Mouse (Mus musculus) bone marrow, adult 2 months (tissue): ENCODE results near the gene Fgf14.

ENCODE experiments used
- CTCF ChIP-seq: fragments of 200-500 bp; IDR thresholded peaks from 2 replicates; pipeline ENCODE4 v1.5.1; 2011; ENCODE audit warnings: low read length, control low read depth; ENCODE audit not compliant: control insufficient read depth, insufficient read depth
- POLR2A ChIP-seq: fragments of 200-500 bp; IDR thresholded peaks from 2 replicates; pipeline ENCODE4 v1.6.1; 2011; ENCODE audit warnings: low read depth, mild to moderate bottlenecking, control low read depth, low read length, borderline replicate concordance; ENCODE audit not compliant: control insufficient read depth

DNA sequence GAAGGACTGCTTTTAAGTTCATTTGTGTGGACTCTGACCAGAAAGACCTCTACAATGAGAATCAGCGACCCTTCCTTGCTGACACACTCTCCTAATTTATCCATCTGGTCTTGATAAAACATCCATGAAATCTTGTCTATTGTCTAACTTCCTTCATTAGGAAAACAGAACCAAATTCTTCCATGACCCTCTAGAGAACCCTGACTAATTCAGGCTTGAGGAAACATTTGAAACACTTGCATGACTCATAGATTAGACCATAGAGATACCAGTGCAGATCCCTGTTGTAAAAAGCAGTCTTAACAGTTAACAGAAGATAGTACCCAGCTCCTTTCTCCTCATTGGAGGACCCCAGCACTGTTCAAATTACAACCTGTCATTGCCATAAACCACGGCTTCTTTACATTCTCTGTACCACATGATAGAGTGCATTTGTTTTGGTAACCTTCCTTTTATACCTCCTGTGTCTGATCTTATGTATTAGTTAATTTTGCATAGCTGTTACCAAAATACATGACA is 412.3 kb downstream of the Fgf14 start:
- TF ChIP-seq CTCF (no peak), POLR2A (no peak)
